Mouse (Mus musculus) limb, embryonic 10.5 days (tissue): ENCODE measurements around the gene Nlrp9c. TPM values are rescaled to one million over a fixed set of nuclear protein-coding genes. Genes with fewer than 3 reads are reported as not detected.
"Not testable (repeated sequence)": the region's sequence is repeated elsewhere in the genome, so short reads cannot be mapped to it uniquely, and the experiment has no call there.

Experiments used
- DNase-seq: peaks from one replicate; pipeline ENCODE4 v3.0.0-alpha.2; 2017; ENCODE audit warnings: low spot score
- H3K27ac ChIP-seq: fragments of 300-500 bp; sonication (generic); 2 replicates; pipeline ENCODE4 v1.5.1; 2016; ENCODE audit warnings: mild to moderate bottlenecking
- H3K27me3 ChIP-seq: fragments of 300-500 bp; sonication (generic); 2 replicates; pipeline ENCODE4 v1.6.1; 2016; ENCODE audit warnings: low read depth, mild to moderate bottlenecking; ENCODE audit not compliant: poor library complexity, severe bottlenecking
- H3K36me3 ChIP-seq: fragments of 300-500 bp; sonication (generic); 2 replicates; pipeline ENCODE4 v1.6.1; 2016; ENCODE audit warnings: mild to moderate bottlenecking, moderate library complexity
- H3K4me1 ChIP-seq: fragments of 300-500 bp; sonication (generic); 2 replicates; pipeline ENCODE4 v1.6.1; 2016
- H3K4me3 ChIP-seq: fragments of 300-500 bp; sonication (generic); 2 replicates; pipeline ENCODE4 v1.5.1; 2016; ENCODE audit warnings: mild to moderate bottlenecking, moderate library complexity
- H3K9me3 ChIP-seq: fragments of 300-500 bp; sonication (generic); replicated peaks from 2 replicates; pipeline ENCODE4 v1.6.1; 2016; ENCODE audit warnings: mild to moderate bottlenecking
- whole genome bisulfite sequencing: fragments of 180-500 bp; shearing (Covaris S2); methylation state at CpG from one replicate; pipeline ENCODE4 v1.1.7; 2016; 5-methylcytosine and 5-hydroxymethylcytosine counted together
- polyA plus RNA-seq: library from polyadenylated mRNA; unstranded; fragments of >200 nt; fragmentation: Nextera tagmentation; extraction: Ambion mirVana; gene quantifications from 2 replicates; pipeline ENCODE4 v1.2.1, GENCODE M21; 2016

Gene Nlrp9c
- polyA plus RNA-seq, 1 experiment from 2014 or later: not detected

DNA sequence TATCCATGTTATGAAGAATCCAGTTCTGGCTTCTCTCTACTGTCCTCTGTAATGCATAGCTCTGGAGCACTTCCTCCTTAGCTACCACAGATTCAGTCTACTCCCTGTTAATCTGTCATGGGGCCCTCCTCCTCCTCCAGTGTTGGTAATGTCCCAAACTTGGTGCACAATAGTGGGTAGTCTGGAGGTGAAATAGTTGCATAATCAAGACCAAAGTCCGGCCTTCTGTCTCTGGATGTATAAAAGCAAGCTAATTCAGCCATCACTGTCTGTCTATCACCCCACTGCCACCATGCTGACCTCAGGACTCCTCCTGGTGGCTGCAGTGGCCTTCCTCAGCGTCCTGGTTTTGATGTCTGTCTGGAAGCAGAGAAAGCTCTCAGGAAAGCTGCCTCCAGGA lies 96.6 kb downstream of the Nlrp9c start, which contains the start of gene Cyp2a4:
Gene Cyp2a4 (plus strand): TSS at position 244 of the 400 bp plus-strand sequence.
- not testable (repeated sequence) for H3K27me3 ChIP-seq, H3K27ac ChIP-seq, H3K4me3 ChIP-seq, H3K36me3 ChIP-seq, H3K9me3 ChIP-seq, DNase-seq, H3K4me1 ChIP-seq
- WGBS: 60% methylated on average over 2 of the region's 2 CpGs

- H3K4me1 ChIP-seq, H3K9me3 ChIP-seq: not testable (repeated sequence)
- 88% methylated on average over 8 of the region's 8 CpGs for WGBS
These were observed 99.9 kb downstream of the Nlrp9c start for GRCm38 (mm10) chr7:26303429-26304166.

More at GRCm38 (mm10) chr7:26303429-26304166, 99.9 kb downstream of the Nlrp9c start:
- not testable (repeated sequence) for H3K27me3 ChIP-seq, DNase-seq, H3K27ac ChIP-seq, H3K4me3 ChIP-seq, H3K36me3 ChIP-seq

Other genes starting within 250 kb of the Nlrp9c start
- not detected in 2 replicates for gene Cyp2b9, start 230.3 kb downstream of the Nlrp9c start, polyA plus RNA-seq
- not detected in 2 replicates for gene Vmn1r184, start 143.4 kb downstream of the Nlrp9c start, polyA plus RNA-seq
- not detected in 2 replicates for gene Cyp2a4, start 96.5 kb downstream of the Nlrp9c start, polyA plus RNA-seq
- gene Nlrp4a, start 31.4 kb upstream of the Nlrp9c start, polyA plus RNA-seq: not detected in 2 replicates
- not detected in 2 replicates for gene Nlrp9a, start 131.3 kb upstream of the Nlrp9c start, polyA plus RNA-seq
- gene Vmn1r185, start 214.8 kb upstream of the Nlrp9c start, polyA plus RNA-seq: not detected in 2 replicates